Mouse (Mus musculus): Measurements from ENCODE around the gene Tusc2. TPM values are rescaled to one million over a fixed set of nuclear protein-coding genes. Genes with fewer than 3 reads are reported as not detected.

The Tusc2 gene
- polyA plus RNA-seq, 1 experiment from 2014 or later = 60.2 TPM

DNA sequence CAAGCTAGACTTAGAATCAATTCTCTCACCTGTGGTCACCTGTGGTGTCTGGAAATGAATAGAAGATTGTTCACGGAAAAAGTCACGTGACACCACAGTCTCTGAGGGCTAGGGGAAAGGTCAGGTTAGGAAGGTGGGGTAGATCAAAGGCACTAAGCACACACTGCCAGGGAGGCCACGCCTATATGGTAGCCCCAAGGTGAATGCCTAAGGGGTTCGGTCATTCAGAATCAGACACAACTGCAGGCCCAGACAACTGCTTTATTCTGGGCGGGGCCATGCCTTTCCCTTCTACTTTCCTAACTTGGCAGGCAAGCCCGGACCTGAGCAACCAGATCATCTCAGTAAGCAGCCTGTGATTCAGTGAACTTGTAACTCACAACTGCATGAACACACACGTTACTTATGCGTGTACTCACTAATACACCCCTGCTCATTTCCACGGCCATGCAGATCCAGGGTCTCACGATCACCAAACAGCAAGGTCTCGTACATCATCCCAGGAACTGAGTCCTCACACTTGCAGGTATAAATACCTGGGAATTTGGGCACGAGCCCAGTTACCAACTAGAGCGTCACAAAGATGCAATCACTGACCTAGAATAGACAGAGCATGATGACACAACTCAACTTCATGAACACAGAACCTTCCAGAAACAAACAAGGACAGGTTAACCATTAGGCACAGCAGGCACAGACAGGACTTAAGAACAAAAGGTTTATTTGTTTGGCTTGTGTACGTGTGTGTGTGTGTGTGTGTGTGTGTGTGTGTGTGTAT, 12.7 kb downstream of the Tusc2 start:
- Histone ChIP-seq H3K27me3 (ENCODE audit: control insufficient read depth, insufficient read depth, low read length) (no peaks in the 10 kb centered on the region), H3K4me2 (ENCODE audit: low read depth, severe bottlenecking) (no peak overlapping the region), H3K9ac (ENCODE audit: low read length) (no peak overlapping the region), H3K27ac (replicated peaks; ENCODE audit: low read depth, low read length) (peak overlapping the region; percentile 73), H3K36me3 (ENCODE audit: control insufficient read depth, insufficient read depth, low read length) (peaks cover 19% of the 10 kb centered on the region; the same call in 1 of the 2 replicates), H3K4me1 (ENCODE audit: control insufficient read depth, insufficient read depth, low read length) (peaks cover 26% of the 10 kb centered on the region), H3K9me3 (ENCODE audit: control insufficient read depth, low read length) (no peaks in the 10 kb centered on the region), H3K4me3 (ENCODE audit: low read depth, low read length) (no peak overlapping the region)
- ATAC-seq (ENCODE audit: insufficient number of reproducible peaks, low FRiP score, low TSS enrichment, low read depth) (no peak), DNase-seq (ENCODE audit: low spot score) (peak; percentile 41)
- 82% methylated on average over 14 of the region's 14 CpGs for WGBS

DNA sequence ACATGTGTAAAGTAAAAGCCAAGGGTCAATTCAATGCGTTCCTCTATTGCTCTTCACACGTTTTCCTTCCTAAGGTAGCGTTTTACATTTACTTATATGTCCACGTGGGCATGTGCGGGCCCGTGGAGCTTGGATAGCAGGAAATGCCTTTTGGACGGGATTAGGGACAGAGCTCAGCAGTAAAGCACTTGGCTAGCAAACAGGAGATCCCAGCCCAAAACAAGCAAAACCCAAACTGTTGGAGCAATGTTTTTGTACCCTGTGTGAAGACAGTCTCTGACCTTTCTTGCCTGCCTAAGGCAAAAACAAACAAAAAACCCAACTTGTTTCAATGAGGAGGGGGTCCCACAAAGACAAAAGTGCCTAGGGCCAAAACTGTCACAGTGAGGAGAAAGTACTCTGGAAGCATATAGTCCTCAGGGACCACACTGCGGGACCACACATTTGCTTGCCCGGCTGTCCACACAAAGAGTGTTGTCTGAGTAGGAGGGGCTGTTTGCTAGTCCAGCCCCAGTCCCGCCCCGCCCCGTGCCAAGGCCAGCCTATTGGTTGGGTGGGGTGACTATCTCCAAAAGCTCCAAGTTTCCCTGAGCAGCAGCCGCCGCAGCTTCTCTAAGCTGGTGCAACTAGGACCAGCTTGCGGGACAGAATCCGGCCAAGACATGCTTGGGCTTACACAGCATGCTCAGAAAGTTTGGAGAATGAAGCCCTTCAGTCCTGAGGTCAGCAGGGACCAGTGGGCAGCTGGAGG, 13.5 kb downstream of the Tusc2 start, which contains the start of gene Hyal1:
TSS of gene Hyal1 (plus strand) at position 571 of the 751 bp plus-strand sequence.
- peak; percentile 55 for ATAC-seq (ENCODE audit: insufficient number of reproducible peaks, low FRiP score, low TSS enrichment, low read depth)
- Histone ChIP-seq H3K27me3 (ENCODE audit: control insufficient read depth, insufficient read depth, low read length) (no peaks in the 10 kb centered on the region), H3K4me3 (ENCODE audit: low read depth, low read length) (peak within 1 kb of the TSS; percentile 27), H3K9ac (ENCODE audit: low read length) (peak within 1 kb of the TSS; percentile 64), H3K4me2 (ENCODE audit: low read depth, severe bottlenecking) (peak within 1 kb of the TSS; percentile 70), H3K36me3 (ENCODE audit: control insufficient read depth, insufficient read depth, low read length) (peaks cover 15% of the 10 kb centered on the region; the same call in 1 of the 2 replicates), H3K27ac (replicated peaks; ENCODE audit: low read depth, low read length) (peak within 1 kb of the TSS; percentile 73), H3K9me3 (ENCODE audit: control insufficient read depth, low read length) (no peaks in the 10 kb centered on the region), H3K4me1 (ENCODE audit: control insufficient read depth, insufficient read depth, low read length) (peaks cover 24% of the 10 kb centered on the region)
- peak; percentile 84 for DNase-seq (ENCODE audit: low spot score)
- 27% methylated on average over 16 of the region's 16 CpGs for WGBS

DNA sequence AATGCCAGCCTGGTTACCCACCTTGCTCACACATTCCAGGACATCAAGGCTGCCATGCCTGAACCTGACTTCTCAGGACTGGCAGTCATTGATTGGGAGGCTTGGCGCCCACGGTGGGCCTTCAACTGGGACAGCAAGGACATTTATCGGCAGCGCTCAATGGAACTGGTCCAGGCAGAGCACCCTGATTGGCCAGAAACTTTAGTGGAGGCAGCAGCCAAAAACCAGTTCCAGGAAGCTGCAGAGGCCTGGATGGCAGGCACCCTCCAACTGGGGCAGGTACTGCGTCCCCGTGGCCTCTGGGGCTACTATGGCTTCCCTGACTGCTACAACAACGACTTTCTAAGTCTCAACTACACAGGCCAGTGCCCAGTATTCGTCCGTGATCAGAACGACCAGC, 14.8 kb downstream of the Tusc2 start:
- ATAC-seq (ENCODE audit: insufficient number of reproducible peaks, low FRiP score, low TSS enrichment, low read depth) (no peak), DNase-seq (ENCODE audit: low spot score) (no peak)
- Histone ChIP-seq H3K27me3 (ENCODE audit: control insufficient read depth, insufficient read depth, low read length) (no peaks in the 10 kb centered on the region), H3K9me3 (ENCODE audit: control insufficient read depth, low read length) (no peaks in the 10 kb centered on the region), H3K4me2 (ENCODE audit: low read depth, severe bottlenecking) (no peak overlapping the region; the same call in 1 of the 2 replicates), H3K4me1 (ENCODE audit: control insufficient read depth, insufficient read depth, low read length) (peaks cover 24% of the 10 kb centered on the region), H3K36me3 (ENCODE audit: control insufficient read depth, insufficient read depth, low read length) (peaks cover 4% of the 10 kb centered on the region), H3K9ac (ENCODE audit: low read length) (no peak overlapping the region), H3K4me3 (ENCODE audit: low read depth, low read length) (no peak overlapping the region), H3K27ac (replicated peaks; ENCODE audit: low read depth, low read length) (no peak overlapping the region)
- WGBS = 94% methylated on average over 10 of the region's 10 CpGs

DNA sequence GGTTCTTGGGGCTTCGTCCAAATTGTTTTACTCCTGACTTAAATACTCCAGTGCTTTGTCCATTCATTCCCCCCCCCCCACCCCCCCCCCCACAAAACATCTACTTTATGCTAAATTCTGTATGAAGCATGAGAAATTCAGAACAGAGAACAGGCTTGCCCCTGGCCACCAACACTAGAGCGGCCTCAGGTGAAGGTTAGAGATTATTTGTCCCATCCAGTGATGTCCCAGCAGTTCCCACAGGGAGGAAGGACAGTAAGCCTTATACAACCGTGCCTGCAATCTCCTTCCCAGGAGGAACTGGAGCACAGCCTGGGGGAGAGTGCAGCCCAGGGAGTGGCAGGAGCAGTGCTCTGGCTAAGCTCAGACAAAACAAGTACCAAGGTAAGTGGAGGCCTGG, 15.5 kb downstream of the Tusc2 start, which contains the start of gene Naa80:
TSS of gene Naa80 (plus strand) at position 301 of the 400 bp plus-strand sequence.
- 72% methylated on average over 3 of the region's 3 CpGs for WGBS
- peaks cover 10% of the 10 kb centered on the region for H3K36me3 ChIP-seq (ENCODE audit: control insufficient read depth, insufficient read depth, low read length)
- H3K9ac ChIP-seq (ENCODE audit: low read length) = no peak within 1 kb of the TSS
- H3K9me3 ChIP-seq (ENCODE audit: control insufficient read depth, low read length) = no peaks in the 10 kb centered on the region
- H3K4me1 ChIP-seq (ENCODE audit: control insufficient read depth, insufficient read depth, low read length) = peaks cover 24% of the 10 kb centered on the region
- DNase-seq (ENCODE audit: low spot score) (no peak), ATAC-seq (ENCODE audit: insufficient number of reproducible peaks, low FRiP score, low TSS enrichment, low read depth) (no peak)
- no peak within 1 kb of the TSS for H3K27ac ChIP-seq (replicated peaks; ENCODE audit: low read depth, low read length)
- H3K4me2 ChIP-seq (ENCODE audit: low read depth, severe bottlenecking) = no peak within 1 kb of the TSS; the same call in 1 of the 2 replicates
- no peaks in the 10 kb centered on the region for H3K27me3 ChIP-seq (ENCODE audit: control insufficient read depth, insufficient read depth, low read length)
- H3K4me3 ChIP-seq (ENCODE audit: low read depth, low read length) = no peak within 1 kb of the TSS

DNA sequence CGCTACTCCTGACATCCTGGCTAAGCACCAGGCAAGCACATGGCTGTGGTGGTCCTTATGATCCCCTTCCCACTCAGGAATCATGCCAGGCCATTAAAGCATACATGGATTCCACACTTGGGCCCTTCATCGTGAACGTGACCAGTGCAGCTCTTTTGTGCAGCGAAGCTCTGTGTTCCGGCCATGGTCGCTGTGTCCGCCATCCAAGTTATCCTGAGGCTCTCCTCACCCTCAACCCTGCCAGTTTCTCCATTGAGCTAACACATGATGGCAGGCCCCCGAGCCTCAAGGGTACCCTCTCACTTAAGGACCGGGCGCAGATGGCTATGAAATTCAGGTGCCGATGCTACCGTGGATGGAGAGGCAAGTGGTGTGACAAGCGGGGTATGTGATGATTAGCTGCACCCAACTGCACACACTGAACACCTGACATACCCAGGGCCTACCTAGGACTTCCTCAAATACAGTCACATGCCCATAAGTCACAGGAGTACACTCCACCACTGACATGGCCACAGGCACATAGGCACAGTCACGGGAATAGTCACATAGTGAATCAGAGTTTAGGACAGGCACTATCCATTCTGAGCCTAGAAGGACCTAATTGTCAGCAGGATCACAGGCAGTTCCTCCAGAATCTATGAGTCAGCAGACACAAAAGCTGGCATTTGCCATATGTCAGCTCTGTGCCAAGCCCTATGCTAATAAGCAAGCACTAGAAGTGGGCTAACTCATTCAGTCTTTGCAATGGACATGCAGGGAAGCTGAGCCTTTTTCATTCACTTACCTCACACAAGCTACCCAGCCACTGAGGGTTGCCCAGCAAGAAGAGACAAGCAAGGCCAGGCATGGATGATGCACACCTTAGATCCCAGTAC, 16.2 kb downstream of the Tusc2 start:
- no peaks in the 10 kb centered on the region for H3K9me3 ChIP-seq (ENCODE audit: control insufficient read depth, low read length)
- no peak overlapping the region for H3K9ac ChIP-seq (ENCODE audit: low read length)
- H3K27ac ChIP-seq (replicated peaks; ENCODE audit: low read depth, low read length) = no peak overlapping the region
- 97% methylated on average over 14 of the region's 14 CpGs for WGBS
- H3K4me3 ChIP-seq (ENCODE audit: low read depth, low read length) = no peak overlapping the region
- ATAC-seq (ENCODE audit: insufficient number of reproducible peaks, low FRiP score, low TSS enrichment, low read depth) = no peak
- no peak for DNase-seq (ENCODE audit: low spot score)
- no peak overlapping the region for H3K4me2 ChIP-seq (ENCODE audit: low read depth, severe bottlenecking)
- peaks cover 24% of the 10 kb centered on the region for H3K4me1 ChIP-seq (ENCODE audit: control insufficient read depth, insufficient read depth, low read length)
- H3K27me3 ChIP-seq (ENCODE audit: control insufficient read depth, insufficient read depth, low read length) = no peaks in the 10 kb centered on the region
- peaks cover 7% of the 10 kb centered on the region for H3K36me3 ChIP-seq (ENCODE audit: control insufficient read depth, insufficient read depth, low read length)

DNA sequence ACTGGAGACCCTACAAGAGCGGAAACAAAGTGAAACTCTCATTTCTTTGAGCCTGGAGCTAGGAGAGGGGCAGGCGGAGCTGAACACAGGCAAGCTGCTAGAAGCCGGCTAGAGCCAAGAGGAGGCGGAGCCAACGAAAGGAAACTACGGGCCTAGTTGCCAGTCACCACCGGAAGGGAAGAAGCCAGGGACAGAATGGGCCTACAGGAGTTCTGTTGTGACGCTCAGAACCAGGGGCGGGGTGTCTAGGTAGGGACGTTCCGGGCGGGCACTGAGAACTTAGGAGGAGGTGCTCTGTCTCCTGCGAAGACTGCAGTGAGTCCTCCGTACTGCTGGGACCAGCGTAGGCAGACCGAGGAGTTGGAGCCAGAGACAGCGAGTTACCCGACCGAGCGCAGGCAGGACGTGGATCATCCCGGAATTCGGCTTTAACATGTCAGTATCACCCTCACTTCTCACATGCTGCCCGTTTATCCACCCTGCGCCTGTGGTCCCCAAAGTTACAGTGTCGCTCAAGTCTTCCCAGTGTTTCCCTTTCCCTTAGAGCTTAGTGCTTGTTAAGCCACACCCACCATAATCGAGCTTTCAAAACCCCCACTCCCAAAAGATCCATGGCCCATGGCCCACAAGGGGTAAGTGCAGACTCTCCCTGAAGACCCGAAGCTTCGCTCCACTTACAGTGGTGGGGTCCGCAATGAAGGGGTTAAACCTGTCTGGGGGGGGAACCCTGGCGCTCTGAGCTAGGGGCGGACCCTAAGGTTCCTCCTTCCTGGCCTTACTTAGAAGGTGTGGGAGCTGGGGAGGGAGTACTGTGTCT, 17.7 kb downstream of the Tusc2 start, which contains the start of gene Hyal3:
TSS of gene Hyal3 (plus strand) at position 318 of the 817 bp plus-strand sequence.
- Histone ChIP-seq H3K27me3 (ENCODE audit: control insufficient read depth, insufficient read depth, low read length) (no peaks in the 10 kb centered on the region), H3K9ac (ENCODE audit: low read length) (peak within 1 kb of the TSS; percentile 82), H3K4me2 (ENCODE audit: low read depth, severe bottlenecking) (peak within 1 kb of the TSS; percentile 95), H3K4me1 (ENCODE audit: control insufficient read depth, insufficient read depth, low read length) (peaks cover 24% of the 10 kb centered on the region), H3K36me3 (ENCODE audit: control insufficient read depth, insufficient read depth, low read length) (peaks cover 7% of the 10 kb centered on the region), H3K9me3 (ENCODE audit: control insufficient read depth, low read length) (no peaks in the 10 kb centered on the region), H3K27ac (replicated peaks; ENCODE audit: low read depth, low read length) (peak within 1 kb of the TSS; percentile 88), H3K4me3 (ENCODE audit: low read depth, low read length) (peak within 1 kb of the TSS; percentile 64)
- WGBS = 0% methylated on average over 32 of the region's 32 CpGs
- ATAC-seq (ENCODE audit: insufficient number of reproducible peaks, low FRiP score, low TSS enrichment, low read depth) (peak; percentile 36; the same call in 1 of the 2 replicates), DNase-seq (ENCODE audit: low spot score) (peak; percentile 85)

DNA sequence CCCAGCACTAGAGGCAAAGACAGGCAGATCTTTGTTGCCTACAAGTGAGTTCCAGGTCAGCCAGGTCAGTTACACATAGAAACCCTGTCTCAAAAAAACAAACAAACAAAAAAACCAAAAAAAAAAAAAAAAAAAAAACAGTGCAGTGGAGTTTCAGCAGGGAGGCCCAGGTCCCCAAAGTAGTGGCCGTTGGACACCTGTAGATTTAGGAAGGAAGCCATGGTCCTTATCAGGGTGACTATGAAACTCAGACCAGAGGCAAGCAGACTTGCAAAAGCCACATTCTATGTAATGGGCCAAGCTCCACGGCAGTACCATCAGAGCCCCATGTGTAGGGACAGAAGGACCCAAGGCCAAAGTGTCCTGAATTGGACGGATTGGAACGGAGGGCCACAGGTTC, 18.5 kb downstream of the Tusc2 start:
- Histone ChIP-seq H3K4me1 (ENCODE audit: control insufficient read depth, insufficient read depth, low read length) (peaks cover 18% of the 10 kb centered on the region), H3K9ac (ENCODE audit: low read length) (peak overlapping the region; percentile 82; the same call in 1 of the 2 replicates), H3K36me3 (ENCODE audit: control insufficient read depth, insufficient read depth, low read length) (peaks cover 7% of the 10 kb centered on the region), H3K9me3 (ENCODE audit: control insufficient read depth, low read length) (no peaks in the 10 kb centered on the region), H3K4me3 (ENCODE audit: low read depth, low read length) (peak overlapping the region; percentile 64), H3K4me2 (ENCODE audit: low read depth, severe bottlenecking) (peak overlapping the region; percentile 95), H3K27ac (replicated peaks; ENCODE audit: low read depth, low read length) (no peak overlapping the region), H3K27me3 (ENCODE audit: control insufficient read depth, insufficient read depth, low read length) (no peaks in the 10 kb centered on the region)
- ATAC-seq (ENCODE audit: insufficient number of reproducible peaks, low FRiP score, low TSS enrichment, low read depth) (no peak), DNase-seq (ENCODE audit: low spot score) (no peak)
- WGBS = 75% methylated on average over 4 of the region's 4 CpGs
